Mouse (Mus musculus): Measurements from ENCODE around the gene Tnk2. TPM values are rescaled to one million over a fixed set of nuclear protein-coding genes. Genes with fewer than 3 reads are reported as not detected.

Tnk2 gene
- total and polyA plus RNA-seq, 2 experiments = 1.9 to 35.7 TPM

DNA sequence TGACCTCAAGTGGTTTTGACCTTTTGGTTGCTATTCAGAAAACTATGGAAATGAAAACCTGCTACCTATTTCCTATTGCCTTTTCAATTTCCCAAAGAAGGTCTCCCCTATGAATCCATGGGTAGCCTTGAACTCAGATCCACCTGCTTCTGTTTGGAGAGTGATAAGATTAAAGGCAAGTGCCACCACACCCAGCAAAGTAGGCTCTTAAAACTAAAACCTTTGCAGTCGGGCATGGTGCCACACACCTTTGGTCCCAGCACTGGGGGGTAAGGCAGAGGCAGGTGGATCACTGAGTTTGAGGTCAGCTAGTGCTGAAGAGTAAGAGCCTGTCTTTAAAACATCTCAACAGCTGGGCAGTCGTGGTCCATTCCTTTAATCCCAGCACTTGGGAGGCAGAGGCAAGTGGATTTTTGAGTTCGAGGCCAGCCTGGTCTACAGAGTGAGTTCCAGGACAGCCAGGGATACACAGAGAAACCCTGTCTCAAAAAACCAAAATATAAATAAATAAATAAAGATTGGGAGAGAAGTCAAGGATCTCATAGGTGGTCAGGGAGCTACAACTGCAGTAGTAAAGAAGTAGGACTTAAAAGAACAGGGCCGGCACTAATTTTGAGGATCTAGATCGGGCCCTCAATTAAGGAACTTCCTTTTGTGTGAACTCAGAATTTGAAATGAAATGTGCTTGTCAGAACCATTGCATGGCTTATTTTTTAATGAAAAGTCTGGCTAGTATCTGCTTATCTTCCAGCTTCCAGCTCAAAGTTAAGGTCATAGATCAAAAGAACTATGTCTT is 33.0 kb upstream of the Tnk2 start:
- TF ChIP-seq POLR2A (IDR thresholded peaks at IDR 0.05; ENCODE audit: extremely low read depth, insufficient read depth, low read length) (no peak), CTCF (IDR thresholded peaks at IDR 0.05; ENCODE audit: low read depth, low read length) (no peak)
- Histone ChIP-seq H3K36me3 (ENCODE audit: control insufficient read depth, insufficient read depth, low read length) (peaks cover 11% of the 10 kb centered on the region), H3K27me3 (ENCODE audit: control insufficient read depth, insufficient read depth, low read length) (no peaks in the 10 kb centered on the region), H3K79me2 (ENCODE audit: control insufficient read depth, insufficient read depth, low read length) (peaks cover 10% of the 10 kb centered on the region), H3K4me1 (ENCODE audit: control insufficient read depth, insufficient read depth, low read length) (peaks cover 10% of the 10 kb centered on the region; the same call in 1 of the 2 replicates), H3K27ac (replicated peaks; ENCODE audit: insufficient read depth, low read depth, low read length) (no peak overlapping the region), H3K4me3 (ENCODE audit: insufficient read depth, low read depth, low read length) (no peak overlapping the region), H3K9ac (ENCODE audit: low read depth, low read length) (no peak overlapping the region)
- WGBS = 58% methylated on average over 5 of the region's 5 CpGs
- DNase-seq (ENCODE audit: extremely low read depth, low read depth, low spot score) = peak; percentile 56

- WGBS = 51% methylated on average over 1 of the region's 1 CpGs
- Histone ChIP-seq H3K27ac (replicated peaks; ENCODE audit: insufficient read depth, low read depth, low read length) (no peak overlapping the region), H3K79me2 (ENCODE audit: control insufficient read depth, insufficient read depth, low read length) (peaks cover 10% of the 10 kb centered on the region), H3K27me3 (ENCODE audit: control insufficient read depth, insufficient read depth, low read length) (no peaks in the 10 kb centered on the region), H3K9ac (ENCODE audit: low read depth, low read length) (no peak overlapping the region), H3K36me3 (ENCODE audit: control insufficient read depth, insufficient read depth, low read length) (peaks cover 19% of the 10 kb centered on the region), H3K4me3 (ENCODE audit: insufficient read depth, low read depth, low read length) (no peak overlapping the region), H3K4me1 (ENCODE audit: control insufficient read depth, insufficient read depth, low read length) (peaks cover 10% of the 10 kb centered on the region; the same call in 1 of the 2 replicates)
- no peak for DNase-seq (ENCODE audit: extremely low read depth, low read depth, low spot score)
- TF ChIP-seq POLR2A (IDR thresholded peaks at IDR 0.05; ENCODE audit: extremely low read depth, insufficient read depth, low read length) = no peak
- no peak for TF ChIP-seq CTCF (IDR thresholded peaks at IDR 0.05; ENCODE audit: low read depth, low read length)
Observed at GRCm38 (mm10) chr16:32612052-32612451, 31.6 kb upstream of the Tnk2 start.

GRCm38 (mm10) chr16:32613269-32613834 is 30.3 kb upstream of the Tnk2 start:
- Histone ChIP-seq H3K27me3 (ENCODE audit: control insufficient read depth, insufficient read depth, low read length) (no peaks in the 10 kb centered on the region), H3K4me3 (ENCODE audit: insufficient read depth, low read depth, low read length) (no peak overlapping the region), H3K9ac (ENCODE audit: low read depth, low read length) (no peak overlapping the region), H3K4me1 (ENCODE audit: control insufficient read depth, insufficient read depth, low read length) (peaks cover 7% of the 10 kb centered on the region; the same call in 1 of the 2 replicates), H3K36me3 (ENCODE audit: control insufficient read depth, insufficient read depth, low read length) (peaks cover 25% of the 10 kb centered on the region), H3K79me2 (ENCODE audit: control insufficient read depth, insufficient read depth, low read length) (peaks cover 10% of the 10 kb centered on the region), H3K27ac (replicated peaks; ENCODE audit: insufficient read depth, low read depth, low read length) (no peak overlapping the region)
- WGBS = 75% methylated on average over 3 of the region's 3 CpGs
- no peak for DNase-seq (ENCODE audit: extremely low read depth, low read depth, low spot score)
- no peak for TF ChIP-seq POLR2A (IDR thresholded peaks at IDR 0.05; ENCODE audit: extremely low read depth, insufficient read depth, low read length)

DNA sequence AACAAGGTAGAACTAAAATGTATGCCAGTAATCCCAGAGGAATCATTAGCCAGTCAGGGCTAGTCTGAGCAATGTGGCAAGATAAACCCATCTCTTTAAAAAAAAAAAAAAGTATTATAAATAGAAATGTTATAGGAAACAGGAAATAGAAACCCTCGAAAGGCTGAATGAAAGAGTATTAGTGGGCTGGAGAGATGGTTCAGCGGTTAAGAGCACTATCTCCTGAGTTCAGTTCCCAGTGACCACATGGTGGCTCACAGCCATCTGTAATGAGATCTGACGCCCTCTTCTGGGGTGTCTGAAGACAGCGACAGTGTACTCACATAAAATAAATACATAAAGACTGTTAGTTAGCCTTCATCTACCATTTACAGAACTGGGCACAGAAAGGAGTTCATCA is 29.6 kb upstream of the Tnk2 start:
- peaks cover 29% of the 10 kb centered on the region for H3K36me3 ChIP-seq (ENCODE audit: control insufficient read depth, insufficient read depth, low read length)
- no peak for TF ChIP-seq POLR2A (IDR thresholded peaks at IDR 0.05; ENCODE audit: extremely low read depth, insufficient read depth, low read length)
- TF ChIP-seq CTCF (IDR thresholded peaks at IDR 0.05; ENCODE audit: low read depth, low read length) = 0 out of 2 replicates have a peak, but pooled peaks have one; percentile 15
- no peak overlapping the region for H3K9ac ChIP-seq (ENCODE audit: low read depth, low read length)
- WGBS = 56% methylated on average over 4 of the region's 4 CpGs
- no peak overlapping the region for H3K27ac ChIP-seq (replicated peaks; ENCODE audit: insufficient read depth, low read depth, low read length)
- no peaks in the 10 kb centered on the region for H3K27me3 ChIP-seq (ENCODE audit: control insufficient read depth, insufficient read depth, low read length)
- peaks cover 7% of the 10 kb centered on the region; the same call in 1 of the 2 replicates for H3K4me1 ChIP-seq (ENCODE audit: control insufficient read depth, insufficient read depth, low read length)
- DNase-seq (ENCODE audit: extremely low read depth, low read depth, low spot score) = no peak
- no peak overlapping the region for H3K4me3 ChIP-seq (ENCODE audit: insufficient read depth, low read depth, low read length)
- H3K79me2 ChIP-seq (ENCODE audit: control insufficient read depth, insufficient read depth, low read length) = peaks cover 8% of the 10 kb centered on the region

DNA sequence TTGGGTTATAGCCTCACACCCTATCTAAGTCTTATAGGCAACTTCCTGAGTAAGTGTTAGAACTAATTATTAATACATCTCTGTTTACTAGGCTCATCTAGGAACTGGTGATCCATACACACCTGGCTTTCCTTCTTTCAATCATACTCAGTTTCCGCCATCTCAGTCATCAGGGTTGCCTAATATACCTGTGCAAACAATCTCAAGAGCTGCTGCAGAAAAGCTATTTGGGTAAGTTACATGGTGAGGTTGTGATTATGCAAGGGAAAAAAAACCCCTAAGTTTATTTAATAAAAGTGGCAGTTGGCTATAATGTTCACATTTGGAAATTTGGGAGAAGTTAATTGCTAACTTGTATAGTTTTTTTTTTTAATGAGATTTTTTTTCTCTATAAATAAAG is 24.7 kb upstream of the Tnk2 start:
- Histone ChIP-seq H3K27ac (replicated peaks; ENCODE audit: insufficient read depth, low read depth, low read length) (no peak overlapping the region), H3K4me1 (ENCODE audit: control insufficient read depth, insufficient read depth, low read length) (no peaks in the 10 kb centered on the region), H3K79me2 (ENCODE audit: control insufficient read depth, insufficient read depth, low read length) (no peaks in the 10 kb centered on the region), H3K4me3 (ENCODE audit: insufficient read depth, low read depth, low read length) (no peak overlapping the region), H3K9ac (ENCODE audit: low read depth, low read length) (no peak overlapping the region), H3K36me3 (ENCODE audit: control insufficient read depth, insufficient read depth, low read length) (peaks cover 61% of the 10 kb centered on the region), H3K27me3 (ENCODE audit: control insufficient read depth, insufficient read depth, low read length) (no peaks in the 10 kb centered on the region)
- 41% methylated on average over 1 of the region's 1 CpGs for WGBS
- TF ChIP-seq POLR2A (IDR thresholded peaks at IDR 0.05; ENCODE audit: extremely low read depth, insufficient read depth, low read length) (no peak), CTCF (IDR thresholded peaks at IDR 0.05; ENCODE audit: low read depth, low read length) (no peak)
- DNase-seq (ENCODE audit: extremely low read depth, low read depth, low spot score) = no peak

DNA sequence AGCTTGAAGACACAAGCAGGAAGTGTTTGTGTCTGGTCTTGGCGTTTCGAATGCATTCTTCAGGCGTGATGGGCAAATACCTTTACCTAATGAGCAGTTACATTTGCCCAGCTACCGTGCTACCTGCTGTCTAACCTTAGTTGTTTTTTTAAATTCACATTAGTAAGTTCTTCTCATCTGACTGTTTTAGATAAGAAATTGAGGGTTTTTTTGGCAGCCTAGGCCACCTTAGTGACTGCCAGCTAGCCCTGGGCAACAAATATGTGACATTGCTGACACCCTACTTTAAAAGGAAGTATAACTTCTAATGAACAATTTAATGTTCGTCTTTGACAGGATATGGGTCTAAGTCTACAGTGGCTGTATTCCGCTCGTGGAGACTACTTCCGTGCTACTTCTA is 15.5 kb upstream of the Tnk2 start:
- no peaks in the 10 kb centered on the region for H3K79me2 ChIP-seq (ENCODE audit: control insufficient read depth, insufficient read depth, low read length)
- peaks cover 63% of the 10 kb centered on the region for H3K36me3 ChIP-seq (ENCODE audit: control insufficient read depth, insufficient read depth, low read length)
- H3K4me1 ChIP-seq (ENCODE audit: control insufficient read depth, insufficient read depth, low read length) = no peaks in the 10 kb centered on the region
- no peaks in the 10 kb centered on the region for H3K27me3 ChIP-seq (ENCODE audit: control insufficient read depth, insufficient read depth, low read length)
- no peak overlapping the region for H3K27ac ChIP-seq (replicated peaks; ENCODE audit: insufficient read depth, low read depth, low read length)
- no peak overlapping the region for H3K4me3 ChIP-seq (ENCODE audit: insufficient read depth, low read depth, low read length)
- no peak overlapping the region for H3K9ac ChIP-seq (ENCODE audit: low read depth, low read length)
- no peak for TF ChIP-seq POLR2A (IDR thresholded peaks at IDR 0.05; ENCODE audit: extremely low read depth, insufficient read depth, low read length)
- no peak for TF ChIP-seq CTCF (IDR thresholded peaks at IDR 0.05; ENCODE audit: low read depth, low read length)
- DNase-seq (ENCODE audit: extremely low read depth, low read depth, low spot score) = no peak
- WGBS = 87% methylated on average over 8 of the region's 8 CpGs

Data from liver, adult 2 months (tissue).